Mouse (Mus musculus): ENCODE results near the gene Atp10a.
A peak's percentile ranks its signal among the peaks of the same experiment; 100 is the strongest.

Atp10a gene

DNA sequence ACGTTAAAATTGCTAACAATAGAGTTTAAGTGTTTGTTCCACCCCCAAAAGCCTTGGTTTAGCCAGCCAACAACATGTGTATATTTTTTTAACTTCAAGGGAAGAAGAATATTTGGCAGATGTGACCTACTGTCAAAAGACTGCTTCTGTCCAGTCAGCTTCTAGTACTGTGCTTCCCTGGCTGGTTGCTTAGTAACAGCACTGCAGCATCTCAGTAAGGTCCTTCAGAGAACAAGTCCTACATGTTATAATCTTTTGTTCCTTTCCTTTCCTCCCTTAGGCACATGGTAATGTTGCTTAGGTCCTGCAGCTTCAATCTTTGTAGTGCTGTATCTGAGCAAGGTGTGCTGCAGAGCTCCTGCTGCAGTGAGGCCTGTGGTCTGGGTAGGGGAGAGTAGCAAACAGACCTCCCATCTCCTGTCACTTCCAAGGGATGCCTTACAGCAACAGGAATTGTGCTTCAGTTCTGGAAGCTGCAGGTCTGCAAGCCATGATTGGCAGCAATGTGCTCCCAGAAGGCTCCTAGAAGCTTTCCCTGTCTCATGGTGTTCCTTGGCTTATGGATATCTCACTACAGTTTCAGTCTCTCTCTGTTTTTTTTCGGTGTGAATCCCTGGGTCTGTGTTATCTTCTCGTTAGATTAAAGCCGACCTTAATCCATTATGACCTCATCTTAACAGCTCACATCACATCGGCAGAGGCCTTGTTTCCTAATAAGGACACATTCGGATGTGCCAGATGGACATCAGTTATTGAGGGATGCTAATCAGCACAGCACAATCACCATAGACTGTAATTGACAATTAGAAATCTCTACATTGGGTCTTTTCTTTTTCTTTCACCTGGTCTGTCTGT lies 34.3 kb downstream of the Atp10a start:
- peak; percentile 65 for DNase-seq (ENCODE audit: low read depth, low spot score)

DNA sequence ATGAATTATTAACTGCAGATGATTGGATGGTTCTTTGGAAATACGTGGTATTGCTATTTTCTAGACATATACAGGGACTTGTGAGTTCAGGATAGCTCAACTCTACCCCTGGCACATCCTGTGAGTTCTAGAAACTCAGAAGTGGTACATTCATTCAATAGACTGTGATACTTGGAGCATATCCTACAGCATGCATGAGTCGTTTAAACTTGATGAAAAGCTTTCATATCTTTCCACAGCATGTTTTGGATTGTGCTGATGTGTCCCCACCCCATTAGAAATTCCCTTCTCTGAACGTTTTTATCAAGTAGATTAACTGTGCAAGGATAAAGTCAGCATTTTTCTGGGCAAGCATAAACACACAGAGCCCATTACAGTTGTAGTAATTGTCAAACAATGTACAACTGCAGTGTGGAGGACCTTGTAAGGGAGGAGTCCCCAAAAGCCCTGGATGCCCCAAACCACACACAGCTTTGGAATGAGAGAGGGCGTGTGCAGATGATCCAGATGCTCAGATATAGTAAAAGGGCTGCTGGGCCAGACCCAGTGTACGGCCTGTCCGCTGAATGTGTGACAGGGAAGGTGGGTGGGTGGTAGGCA lies 35.1 kb downstream of the Atp10a start:
- DNase-seq (ENCODE audit: low read depth, low spot score), result no peak

DNA sequence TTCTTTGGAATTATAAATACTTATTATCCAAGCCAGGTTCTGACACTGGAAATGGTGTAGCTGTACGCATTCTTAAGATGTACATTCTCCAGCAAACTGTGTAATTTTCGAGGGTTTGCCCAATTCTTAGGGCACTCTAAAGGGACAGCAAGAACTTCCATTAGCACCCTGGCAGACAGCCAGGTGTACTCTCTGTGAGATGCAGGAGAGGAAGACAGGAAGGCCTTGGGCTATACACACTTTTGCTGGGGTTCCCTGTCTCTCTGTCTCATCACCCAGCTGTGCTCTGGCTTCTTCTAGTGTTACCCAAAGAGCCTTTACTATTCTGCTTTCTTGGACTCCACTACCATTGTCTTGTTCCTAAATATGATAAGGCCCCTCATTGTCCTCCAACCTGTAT lies 36.7 kb downstream of the Atp10a start:
- peak; percentile 25 for DNase-seq (ENCODE audit: low read depth, low spot score)

DNA sequence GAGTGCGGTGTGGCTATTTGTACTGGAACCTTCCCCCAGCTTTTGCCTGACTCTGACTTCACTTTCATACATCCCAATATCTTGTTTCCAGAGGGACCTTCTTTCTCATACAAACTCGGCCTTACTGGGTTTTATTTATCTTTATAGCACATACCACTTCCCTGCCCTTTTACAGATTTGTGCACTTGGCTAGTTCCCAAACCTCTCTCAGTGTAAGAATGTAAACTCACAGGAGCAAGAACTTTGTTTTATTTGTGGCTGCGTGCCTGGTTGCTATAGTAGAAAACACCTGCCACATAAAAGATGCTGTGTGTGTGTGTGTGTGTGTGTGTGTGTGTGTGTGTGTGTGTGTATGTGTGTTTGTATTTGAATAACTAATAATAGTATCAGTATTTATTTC lies 37.4 kb downstream of the Atp10a start:
- DNase-seq (ENCODE audit: low read depth, low spot score), result no peak

DNA sequence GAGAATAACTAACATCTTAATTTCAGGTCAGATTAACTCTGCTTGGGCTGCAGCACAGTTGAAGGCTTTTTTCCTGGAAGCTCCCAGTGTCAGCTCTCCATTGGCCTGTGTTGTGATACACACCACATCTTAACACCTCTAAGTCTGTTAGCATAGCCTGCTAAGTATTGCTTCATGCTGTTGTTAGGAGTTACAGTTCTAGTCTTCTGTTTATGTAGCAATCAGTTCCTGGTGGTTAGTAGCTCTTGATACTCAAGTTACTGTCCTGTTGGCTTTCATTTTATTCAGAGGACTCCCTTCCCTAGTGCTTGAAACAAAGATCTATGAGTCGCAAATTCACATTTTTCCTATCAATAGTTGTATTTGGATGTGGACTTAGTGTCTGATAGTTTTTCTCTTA lies 39.7 kb downstream of the Atp10a start:
- DNase-seq (ENCODE audit: low read depth, low spot score), result no peak

DNA sequence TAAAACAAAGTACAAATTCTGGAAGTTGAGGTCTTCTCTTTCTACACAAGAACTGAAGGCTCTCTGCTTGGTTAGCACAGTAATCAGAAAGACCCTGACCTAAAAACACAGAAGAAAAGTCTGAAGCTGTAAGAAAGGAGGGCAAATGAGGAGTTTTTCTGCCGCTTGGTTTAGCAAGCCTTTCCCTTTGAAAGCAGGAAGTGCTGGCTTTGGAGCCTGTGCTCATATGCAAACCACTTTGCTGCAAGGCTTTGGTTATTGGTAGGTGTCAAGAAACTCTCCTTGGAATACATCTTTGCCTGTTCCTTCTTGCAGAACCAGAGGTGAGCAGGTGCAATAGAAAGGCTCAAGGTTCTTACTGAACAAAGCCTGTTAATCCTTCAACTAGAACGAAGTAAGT lies 41.1 kb downstream of the Atp10a start:
- DNase-seq (ENCODE audit: low read depth, low spot score), result no peak

DNA sequence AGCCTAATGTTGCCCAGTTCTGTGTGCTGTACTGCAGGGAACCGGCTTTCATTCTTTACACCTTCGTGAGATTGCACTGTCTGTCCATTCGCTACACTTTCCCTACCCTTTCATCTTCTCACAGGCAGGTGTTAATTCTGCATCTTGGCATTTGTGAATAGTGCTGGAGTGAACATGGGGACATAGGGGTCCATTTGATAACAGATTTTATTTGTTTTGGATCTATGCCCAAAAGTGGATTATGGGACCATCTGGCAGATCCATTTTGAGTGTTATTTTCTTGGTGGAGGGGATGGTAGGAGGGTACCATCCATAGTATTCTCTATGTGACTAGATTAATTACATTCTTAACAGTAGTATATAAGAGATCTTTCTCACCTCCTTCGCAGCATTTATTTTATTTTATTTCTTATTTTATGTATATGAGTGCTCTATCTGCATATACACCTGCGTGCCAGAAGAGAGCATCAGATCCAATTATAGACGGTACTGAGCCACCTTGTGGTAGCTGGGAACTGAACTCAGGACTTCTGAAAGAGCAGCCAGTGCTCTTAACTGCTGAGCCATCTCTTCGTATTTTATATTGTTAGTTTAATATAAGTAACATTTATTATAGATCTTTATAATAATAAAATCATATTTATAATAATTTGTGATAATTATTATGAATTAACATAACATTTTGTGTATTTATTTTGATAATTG lies 42.9 kb downstream of the Atp10a start:
- no peak for DNase-seq (ENCODE audit: low read depth, low spot score)

DNA sequence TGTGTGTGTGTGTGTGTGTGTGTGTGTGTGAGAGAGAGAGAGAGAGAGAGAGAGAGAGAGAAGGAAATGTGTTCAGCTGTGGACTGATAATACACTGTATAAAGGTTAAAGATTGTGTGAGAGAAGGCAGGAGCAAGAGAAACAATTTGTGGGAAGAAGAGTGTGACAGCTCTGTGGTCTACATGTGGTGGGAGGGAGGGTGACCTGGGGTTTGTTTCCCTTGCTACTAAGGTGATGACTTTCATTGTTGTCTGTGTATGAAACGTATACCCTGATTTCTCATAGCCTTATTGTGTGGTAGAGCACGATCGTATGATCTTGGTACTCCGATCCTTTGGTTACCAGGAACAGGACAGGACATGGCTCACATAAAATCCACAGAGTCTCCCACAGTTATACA lies 45.3 kb downstream of the Atp10a start:
- DNase-seq (ENCODE audit: low read depth, low spot score), result no peak

DNA sequence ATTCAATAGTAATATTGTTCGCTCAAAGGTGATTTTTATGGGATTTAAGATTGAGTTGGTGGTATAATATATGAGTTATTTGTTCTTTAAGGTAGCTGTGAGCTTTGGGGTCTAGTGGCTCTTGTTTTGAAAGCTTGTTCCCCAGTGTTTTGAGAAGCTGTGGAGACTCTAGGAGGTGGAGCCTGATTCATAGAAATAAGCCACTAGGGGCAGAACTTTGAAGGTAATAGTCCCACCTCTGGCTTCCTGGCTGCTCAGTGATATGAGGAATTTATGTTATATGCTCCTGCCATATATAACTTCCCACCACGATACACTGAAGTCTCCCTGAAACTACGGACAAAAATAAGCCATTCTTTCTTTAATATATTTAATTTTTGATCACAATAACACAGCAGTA lies 49.2 kb downstream of the Atp10a start:
- DNase-seq (ENCODE audit: low read depth, low spot score), result no peak

DNA sequence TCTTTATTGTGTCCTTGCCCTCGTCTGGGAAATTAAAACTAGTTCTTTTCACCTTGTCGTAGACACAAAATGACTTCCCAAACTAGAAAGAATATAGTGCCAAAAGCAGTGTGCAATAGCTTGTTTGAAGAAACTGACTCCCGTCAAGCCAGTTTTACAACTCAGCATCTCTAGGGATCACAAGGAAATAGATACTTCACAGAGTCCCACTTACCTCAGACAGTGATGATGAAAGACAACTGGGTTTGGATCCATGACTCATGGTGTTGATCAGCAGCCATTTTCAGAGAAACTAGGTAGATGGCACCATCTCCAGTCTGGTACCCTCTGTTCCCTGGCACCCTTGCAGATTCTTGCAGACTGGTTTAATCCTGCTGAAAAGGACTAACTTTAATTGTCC lies 53.3 kb downstream of the Atp10a start:
- no peak for DNase-seq (ENCODE audit: low read depth, low spot score)

DNA sequence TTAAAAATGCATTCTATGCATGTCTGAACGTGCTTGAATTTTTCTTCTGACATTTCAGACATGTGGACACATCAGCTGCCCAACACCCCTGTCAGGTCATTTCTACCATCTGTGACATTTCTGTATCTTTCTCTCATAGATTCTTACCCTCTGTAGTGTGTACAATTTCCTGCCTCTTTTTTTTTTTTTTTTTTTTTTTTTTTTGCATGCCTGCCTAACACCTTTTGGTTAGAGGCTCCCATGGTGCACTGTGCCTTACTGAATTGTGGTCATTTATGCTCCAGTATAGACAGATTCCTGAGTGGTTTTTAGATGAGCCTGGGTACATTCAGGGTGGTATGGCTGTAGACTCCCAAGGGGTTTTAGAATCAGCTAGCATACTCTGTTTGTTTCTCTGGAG lies 54.3 kb downstream of the Atp10a start:
- no peak for DNase-seq (ENCODE audit: low read depth, low spot score)

DNA sequence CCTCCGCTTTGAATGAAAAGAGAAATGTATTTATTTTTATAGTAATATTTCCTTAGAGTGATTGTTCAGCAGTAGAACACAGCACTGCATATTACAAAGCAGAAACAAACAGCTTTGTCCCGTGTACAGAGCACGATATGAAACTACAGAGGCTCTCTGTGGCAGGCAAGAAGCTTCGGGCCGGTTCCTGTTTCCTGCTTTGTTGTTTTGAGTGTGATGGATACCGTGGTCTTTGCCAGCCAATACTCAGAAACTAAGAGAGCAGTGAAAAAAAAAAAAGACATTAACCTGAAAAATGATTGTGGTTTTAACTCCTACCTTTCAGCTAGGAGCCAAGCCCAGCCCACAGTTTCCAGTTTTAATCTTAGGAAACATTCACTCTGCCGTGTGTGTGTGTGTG lies 55.8 kb downstream of the Atp10a start:
- DNase-seq (ENCODE audit: low read depth, low spot score), result no peak

DNA sequence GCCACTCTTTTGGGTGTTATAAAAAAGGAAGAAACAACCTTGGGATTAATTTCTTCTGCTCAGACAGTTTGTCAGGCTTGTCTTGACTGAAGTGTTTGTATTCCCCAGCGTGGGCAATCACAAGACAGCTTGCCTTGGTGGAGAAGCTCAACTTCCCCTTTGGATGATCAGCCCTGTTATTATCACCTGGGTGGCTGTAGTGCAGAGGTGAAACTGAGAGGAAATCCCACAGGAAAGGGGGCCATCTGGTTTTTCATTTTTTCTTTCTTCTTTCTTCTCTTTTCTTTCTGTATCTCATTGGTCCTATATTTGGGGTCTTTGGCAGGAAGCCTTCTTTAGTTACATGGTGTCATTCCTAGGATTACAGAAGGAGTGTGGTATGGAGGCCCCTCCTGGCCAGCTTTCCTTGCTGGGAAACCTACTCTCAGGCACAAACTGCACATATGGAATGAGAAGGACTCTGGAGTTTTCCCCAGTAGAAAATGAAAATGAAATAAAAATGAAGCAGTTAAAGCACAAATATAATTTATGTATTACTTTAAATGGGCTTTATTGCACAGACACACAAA lies 59.7 kb downstream of the Atp10a start:
- no peak for DNase-seq (ENCODE audit: low read depth, low spot score)

DNA sequence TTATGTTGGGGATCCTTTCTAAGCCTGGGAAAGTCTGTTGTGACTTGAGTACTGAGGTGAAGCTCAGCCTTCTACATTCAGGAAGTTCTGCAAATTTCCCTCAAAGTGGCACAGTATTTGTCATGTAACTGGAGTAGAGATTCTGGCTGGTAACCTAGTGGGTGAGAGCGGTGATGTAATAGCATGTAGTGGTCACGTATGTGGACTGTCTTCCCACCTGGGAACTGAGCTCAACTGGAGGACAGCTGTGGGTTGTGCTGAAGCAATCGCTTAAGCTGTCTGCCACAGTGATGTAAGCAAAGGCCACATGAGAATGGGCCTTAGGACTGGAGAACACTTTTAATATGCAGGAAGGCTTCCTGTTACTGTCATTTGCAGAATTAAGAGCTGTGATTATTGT lies 60.7 kb downstream of the Atp10a start:
- no peak for DNase-seq (ENCODE audit: low read depth, low spot score)

DNA sequence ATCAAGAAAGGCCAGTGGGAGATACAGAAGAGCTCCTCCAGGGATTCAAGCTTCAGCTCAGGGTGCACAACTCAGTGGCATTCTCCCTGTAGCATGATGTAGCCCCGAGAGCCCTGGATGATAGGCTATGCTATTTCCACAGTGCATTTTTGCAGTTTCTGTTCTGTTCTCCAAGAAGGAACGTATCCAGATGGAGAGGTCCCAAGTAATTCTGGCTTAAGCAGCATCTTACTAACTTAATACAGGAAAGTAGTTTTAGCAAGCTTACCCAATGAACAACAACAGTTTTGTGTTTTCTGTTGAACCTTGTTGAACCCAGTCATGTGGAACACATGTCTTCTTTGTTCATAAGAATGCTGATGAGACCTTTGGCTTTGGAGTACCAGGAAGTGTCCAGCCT lies 62.6 kb downstream of the Atp10a start:
- DNase-seq (ENCODE audit: low read depth, low spot score), result peak; percentile 29

DNA sequence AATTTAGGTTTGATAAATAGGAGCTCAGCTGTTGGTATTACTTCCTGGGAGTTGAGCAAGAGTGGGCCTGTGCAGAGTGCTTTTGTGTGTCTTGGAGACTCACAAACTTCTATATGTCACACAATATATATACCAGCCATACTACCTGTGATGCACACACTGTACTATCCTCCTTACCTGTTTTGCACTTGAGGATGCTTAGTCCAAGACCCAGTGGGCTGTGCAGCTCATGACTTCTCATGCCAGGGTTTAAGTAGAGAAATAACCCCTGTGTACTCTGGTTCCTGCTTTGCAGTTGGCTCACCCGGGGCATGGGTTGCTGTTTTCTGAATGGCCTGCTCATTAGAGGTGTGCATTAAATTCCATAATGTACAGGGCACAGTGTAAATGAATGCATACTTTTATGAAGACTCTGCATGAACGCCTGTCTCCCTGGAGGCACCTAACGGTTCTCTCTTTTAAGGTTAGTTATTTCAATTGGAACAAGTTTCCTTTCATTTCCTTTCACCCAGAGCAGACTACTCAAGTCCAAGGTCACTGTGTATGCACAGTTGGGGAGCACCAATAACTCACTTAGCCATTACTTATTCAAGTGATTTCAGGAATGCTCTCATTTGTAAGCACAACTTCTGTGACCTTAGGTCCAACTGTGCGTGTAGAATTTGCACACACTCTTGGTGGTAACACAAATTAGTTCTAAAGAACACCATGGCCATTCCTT lies 63.4 kb downstream of the Atp10a start:
- no peak for DNase-seq (ENCODE audit: low read depth, low spot score)

DNA sequence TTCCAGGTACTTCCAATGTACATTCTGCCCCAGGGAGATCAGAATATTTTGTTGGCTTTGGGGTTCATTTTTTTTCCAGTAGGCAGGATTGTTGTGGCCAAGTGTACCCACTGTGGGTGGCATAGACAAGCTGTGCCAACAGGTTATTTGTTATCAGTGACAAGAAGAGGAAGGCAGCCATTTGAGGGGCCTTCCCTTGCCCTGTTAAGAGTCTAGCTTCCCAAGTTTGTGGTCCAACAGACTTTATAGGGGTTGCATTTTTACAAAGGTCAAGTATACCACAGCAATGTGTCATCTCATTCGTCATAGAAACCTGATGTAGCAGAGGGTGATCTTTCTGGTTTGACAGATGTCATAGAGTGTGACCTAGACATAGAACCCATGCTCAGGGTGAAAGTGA lies 66.3 kb downstream of the Atp10a start:
- no peak for DNase-seq (ENCODE audit: low read depth, low spot score)

DNA sequence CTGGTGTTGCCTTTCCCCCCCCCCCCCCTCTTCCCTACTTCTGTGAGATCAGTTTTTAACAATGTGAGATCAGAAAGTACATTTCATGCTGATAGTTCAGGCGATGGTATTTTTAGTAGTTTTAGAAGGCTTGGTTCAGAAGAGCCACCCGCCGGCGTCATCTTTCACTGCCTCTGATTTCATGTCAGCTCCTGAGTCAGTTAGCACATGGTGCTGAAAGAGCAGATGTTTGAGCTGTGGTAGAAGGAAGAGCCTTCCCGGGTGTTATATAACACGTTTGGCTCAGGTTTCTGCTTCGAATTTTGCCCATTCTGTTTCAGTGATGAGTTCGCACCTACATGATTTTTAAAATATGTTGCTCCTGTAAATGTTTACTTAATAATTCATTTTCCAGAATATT lies 74.2 kb downstream of the Atp10a start:
- peak; percentile 96 for DNase-seq (ENCODE audit: low read depth, low spot score)

DNA sequence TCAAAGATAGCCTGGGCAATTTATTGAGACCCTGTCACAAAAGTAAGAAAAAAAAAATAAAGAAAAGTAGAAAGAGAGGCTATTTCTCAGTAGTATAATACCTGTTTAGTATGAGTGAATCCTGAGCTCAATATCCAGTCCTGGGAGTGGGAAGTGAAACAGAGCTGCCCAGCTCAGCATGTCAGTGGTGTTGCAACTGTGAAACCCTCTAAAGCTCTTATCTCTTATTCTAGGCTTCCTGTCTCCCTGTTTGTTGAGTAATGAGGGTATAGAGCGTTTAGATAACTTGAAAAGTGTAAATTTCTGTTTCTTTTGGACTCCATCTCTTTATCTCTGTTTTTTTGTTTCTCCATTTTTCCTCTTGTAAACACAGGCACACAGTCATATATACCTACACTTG lies 74.9 kb downstream of the Atp10a start:
- DNase-seq (ENCODE audit: low read depth, low spot score), result no peak

DNA sequence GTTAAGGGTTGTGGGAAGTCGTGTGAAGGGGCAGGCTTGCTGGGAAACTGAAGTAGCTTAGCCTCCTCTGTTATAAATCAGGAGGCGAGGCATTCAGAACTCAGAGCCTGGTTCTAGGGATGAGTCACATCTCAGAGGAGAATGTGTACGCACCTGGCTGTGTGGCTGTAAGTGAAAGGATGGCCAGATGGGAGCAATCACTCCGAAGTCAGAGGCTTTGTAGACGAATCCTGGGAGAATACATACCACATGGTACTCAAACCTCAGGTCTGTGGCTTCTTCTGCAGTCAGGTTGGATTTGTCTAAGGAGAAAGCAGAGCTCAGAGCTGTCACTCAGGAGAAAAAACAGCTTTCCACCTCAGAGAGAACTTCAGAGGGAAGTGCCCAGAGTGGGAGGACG lies 76.4 kb downstream of the Atp10a start:
- DNase-seq (ENCODE audit: low read depth, low spot score), result peak; percentile 71

DNA sequence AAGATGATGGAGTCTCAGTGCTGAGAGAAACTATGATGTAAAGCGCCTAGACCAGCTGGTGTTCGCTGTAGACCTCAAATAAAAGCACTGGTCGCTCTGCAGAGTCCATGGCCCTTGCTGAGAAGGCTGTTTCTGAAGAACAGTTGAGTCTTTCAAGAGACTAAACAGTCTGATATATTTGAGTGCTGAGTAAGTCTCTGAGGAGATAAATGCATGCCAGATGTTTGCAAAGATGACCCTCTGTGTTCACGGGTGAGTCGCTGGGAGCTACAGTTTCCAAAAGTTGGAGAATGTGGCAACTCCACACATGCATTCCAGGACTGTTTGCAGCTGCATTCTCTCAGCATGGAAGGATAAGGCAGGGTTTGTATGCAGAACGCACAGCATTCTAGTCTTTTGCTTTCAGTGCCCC lies 77.5 kb downstream of the Atp10a start:
- DNase-seq (ENCODE audit: low read depth, low spot score), result no peak

Measured in brain, adult 2 months (tissue).